Mouse (Mus musculus): ENCODE results near the gene Napa. TPM values are rescaled to one million over a fixed set of nuclear protein-coding genes. Genes with fewer than 3 reads are reported as not detected.
A peak's percentile ranks its signal among the peaks of the same experiment; 100 is the strongest.

Gene Napa
- total RNA-seq (2021) = 100 to 1,000 TPM; 277 to 292 TPM
- long read RNA-seq, experiment 1, transcript Napa-201 (11 exons, 2,517 nt) = major isoform, 579 of 664 reads
- long read RNA-seq, experiment 1, transcript Napa-207 (4 exons, 798 nt) = minor isoform, 5 of 664 reads
- long read RNA-seq, experiment 1, partial matches to known transcripts = 11 of 664 reads
- long read RNA-seq, experiment 1, other reads (novel, unspliced or antisense) = 68 of 664 reads
- long read RNA-seq, experiment 2, transcript Napa-201 (11 exons, 2,517 nt) = major isoform, 444 of 499 reads
- long read RNA-seq, experiment 2, partial matches to known transcripts = 12 of 499 reads
- long read RNA-seq, experiment 2, other reads (novel, unspliced or antisense) = 39 of 499 reads

- peak; percentile 98 to 100 for DNase-seq (ENCODE audit: low spot score in 2 of 2)
These were observed at the start of gene Napa for GRCm38 (mm10) chr7:16098021-16099017. Gene Napa (plus strand): TSS chr7:16098458.

- peak in 1 of 2 experiments; percentile 28 for DNase-seq (ENCODE audit: low spot score in 2 of 2)
These were observed 49.3 kb upstream of the Napa start for GRCm38 (mm10) chr7:16048675-16049575.

- DNase-seq (ENCODE audit: low spot score in 2 of 2) = no peak
These were observed 48.7 kb upstream of the Napa start for GRCm38 (mm10) chr7:16049576-16049915.

GRCm38 (mm10) chr7:16050600-16050999 lies 47.7 kb upstream of the Napa start:
- no peak for DNase-seq (ENCODE audit: low spot score in 2 of 2)

GRCm38 (mm10) chr7:16051883-16052595 lies 46.2 kb upstream of the Napa start:
- peak; percentile 79 to 81 for DNase-seq (ENCODE audit: low spot score in 2 of 2)

- peak; percentile 71 to 82 for DNase-seq (ENCODE audit: low spot score in 2 of 2)
These were observed 45.6 kb upstream of the Napa start for GRCm38 (mm10) chr7:16052684-16053083.

GRCm38 (mm10) chr7:16053105-16053504 lies 45.2 kb upstream of the Napa start:
- DNase-seq (ENCODE audit: low spot score in 2 of 2) = no peak

- no peak for DNase-seq (ENCODE audit: low spot score in 2 of 2)
These were observed 43.3 kb upstream of the Napa start for GRCm38 (mm10) chr7:16054966-16055365.

GRCm38 (mm10) chr7:16055665-16056064 lies 42.6 kb upstream of the Napa start:
- DNase-seq (ENCODE audit: low spot score in 2 of 2) = no peak

- peak; percentile 52 to 73 for DNase-seq (ENCODE audit: low spot score in 2 of 2)
These were observed 41.7 kb upstream of the Napa start for GRCm38 (mm10) chr7:16056459-16057135.

GRCm38 (mm10) chr7:16057136-16057534 lies 41.1 kb upstream of the Napa start:
- no peak for DNase-seq (ENCODE audit: low spot score in 2 of 2)

GRCm38 (mm10) chr7:16061219-16062098 lies 36.8 kb upstream of the Napa start, which contains the start of gene Zfp541:
Gene Zfp541 (plus strand): TSS chr7:16061814.
- no peak for DNase-seq (ENCODE audit: low spot score in 2 of 2)

GRCm38 (mm10) chr7:16062099-16062420 lies 36.2 kb upstream of the Napa start:
- DNase-seq (ENCODE audit: low spot score in 2 of 2) = no peak

GRCm38 (mm10) chr7:16063490-16063889 lies 34.8 kb upstream of the Napa start:
- DNase-seq (ENCODE audit: low spot score in 2 of 2) = no peak

GRCm38 (mm10) chr7:16070846-16071245 lies 27.4 kb upstream of the Napa start:
- no peak for DNase-seq (ENCODE audit: low spot score in 2 of 2)

GRCm38 (mm10) chr7:16071906-16072305 lies 26.4 kb upstream of the Napa start:
- no peak for DNase-seq (ENCODE audit: low spot score in 2 of 2)

GRCm38 (mm10) chr7:16079947-16080346 lies 18.3 kb upstream of the Napa start:
- no peak for DNase-seq (ENCODE audit: low spot score in 2 of 2)

GRCm38 (mm10) chr7:16080581-16080980 lies 17.7 kb upstream of the Napa start:
- no peak for DNase-seq (ENCODE audit: low spot score in 2 of 2)

GRCm38 (mm10) chr7:16083361-16083760 lies 14.9 kb upstream of the Napa start:
- DNase-seq (ENCODE audit: low spot score in 2 of 2) = no peak
